Mouse (Mus musculus) left cerebral cortex, postnatal 10 days (tissue): ENCODE measurements around the gene Tnfrsf8. TPM values are rescaled to one million over a fixed set of nuclear protein-coding genes. Genes with fewer than 3 reads are reported as not detected.
A peak's percentile ranks its signal among the peaks of the same experiment; 100 is the strongest.

Experiments used
- DNase-seq, 2 experiments: peaks; one replicate each; pipeline ENCODE4 v3.0.0; 2021 to 2022; ENCODE audit warnings: low spot score in 2 of 2, mixed read lengths in 1 of 2; ENCODE audit errors: extremely low spot score in 1 of 2
- intact Hi-C: fragments of 180-260 bp; cut with DNase I; formaldehyde crosslinking; loops from one replicate; pipeline ENCODE4 v1.15.1; 2025
- total RNA-seq, 2 experiments: library from RNA; stranded (reverse); gene quantifications; 2 replicates each; pipeline ENCODE4 v1.2.3; 2021

Tnfrsf8 gene
- total RNA-seq, 2 experiments from 2014 or later = 0.83 to 0.99 TPM

GRCm38 (mm10) chr4:145246173-145247011 lies 68.6 kb downstream of the Tnfrsf8 start, which contains the start of gene Tnfrsf1b:
Gene Tnfrsf1b (minus strand): TSS chr4:145246870.
- intact Hi-C loops = no loop called here
- peak in 1 of 2 experiments; percentile 51 for DNase-seq

DNA sequence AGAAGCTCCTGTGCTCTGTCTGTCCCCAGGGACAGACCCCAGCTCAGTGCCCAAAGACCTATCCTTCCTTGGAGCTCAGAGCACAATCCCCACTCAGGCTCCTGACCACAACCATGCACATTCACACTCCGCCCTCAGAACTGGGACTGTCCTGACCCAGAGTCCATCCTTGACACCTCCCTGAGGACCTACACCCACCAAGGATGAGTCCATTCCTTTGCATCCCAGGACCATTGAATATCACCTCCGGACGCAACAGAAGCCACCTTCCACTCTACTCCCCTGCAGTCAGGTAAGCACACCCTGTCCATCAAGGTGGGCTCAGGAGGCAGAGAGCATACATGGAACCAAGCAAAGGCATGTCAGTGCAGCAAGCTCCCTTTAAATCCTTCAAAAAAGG lies 69.4 kb downstream of the Tnfrsf8 start:
- no peak for DNase-seq
- intact Hi-C loops = no loop called here

DNA sequence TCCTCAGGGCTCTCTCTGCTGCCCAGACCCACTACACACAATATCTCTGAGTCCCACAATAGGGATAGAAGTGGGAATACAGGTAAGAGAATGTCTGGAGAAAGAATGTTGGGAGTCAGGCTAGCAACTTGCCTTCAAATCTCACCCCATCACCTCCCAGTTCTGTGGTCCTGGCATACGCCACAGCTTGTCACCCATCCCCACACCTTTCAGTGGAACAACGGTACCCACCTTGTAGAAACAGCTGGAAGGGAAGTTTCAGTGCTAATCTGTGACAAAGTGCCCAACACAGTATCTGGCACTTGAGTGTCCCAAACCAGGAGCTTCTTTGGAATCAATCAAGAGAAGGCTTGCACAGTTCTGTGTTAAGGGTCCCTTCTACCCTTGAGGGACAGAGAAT lies 70.3 kb downstream of the Tnfrsf8 start:
- intact Hi-C loops = no loop called here
- no peak for DNase-seq

GRCm38 (mm10) chr4:145242719-145243350 lies 72.1 kb downstream of the Tnfrsf8 start:
- no peak for DNase-seq
- intact Hi-C loops = no loop called here

DNA sequence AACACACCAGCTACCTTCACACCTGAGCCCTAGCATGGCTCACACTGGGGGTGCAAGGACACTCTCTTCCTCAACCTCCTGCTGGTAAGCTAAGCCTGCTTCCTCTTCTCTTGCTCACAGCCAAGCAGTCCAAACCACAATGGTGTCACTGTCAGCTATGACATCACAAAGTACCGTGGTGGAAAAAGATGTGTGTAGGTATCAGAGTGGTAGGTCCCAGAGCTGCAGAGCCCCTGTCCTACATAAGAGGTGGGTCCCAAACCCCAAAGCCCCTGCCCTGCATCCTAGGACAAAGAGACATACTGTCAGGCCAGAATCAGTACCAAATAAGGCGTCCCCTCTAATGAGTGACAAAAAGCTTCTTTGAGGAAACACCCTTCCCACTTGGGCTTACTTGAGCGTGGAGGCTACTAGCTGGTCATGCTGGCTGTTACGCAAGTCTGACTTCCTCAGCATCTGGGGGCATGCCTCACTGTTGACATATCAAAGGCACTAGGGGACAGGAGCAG lies 74.2 kb downstream of the Tnfrsf8 start:
- no peak for DNase-seq
- intact Hi-C loops = no loop called here

DNA sequence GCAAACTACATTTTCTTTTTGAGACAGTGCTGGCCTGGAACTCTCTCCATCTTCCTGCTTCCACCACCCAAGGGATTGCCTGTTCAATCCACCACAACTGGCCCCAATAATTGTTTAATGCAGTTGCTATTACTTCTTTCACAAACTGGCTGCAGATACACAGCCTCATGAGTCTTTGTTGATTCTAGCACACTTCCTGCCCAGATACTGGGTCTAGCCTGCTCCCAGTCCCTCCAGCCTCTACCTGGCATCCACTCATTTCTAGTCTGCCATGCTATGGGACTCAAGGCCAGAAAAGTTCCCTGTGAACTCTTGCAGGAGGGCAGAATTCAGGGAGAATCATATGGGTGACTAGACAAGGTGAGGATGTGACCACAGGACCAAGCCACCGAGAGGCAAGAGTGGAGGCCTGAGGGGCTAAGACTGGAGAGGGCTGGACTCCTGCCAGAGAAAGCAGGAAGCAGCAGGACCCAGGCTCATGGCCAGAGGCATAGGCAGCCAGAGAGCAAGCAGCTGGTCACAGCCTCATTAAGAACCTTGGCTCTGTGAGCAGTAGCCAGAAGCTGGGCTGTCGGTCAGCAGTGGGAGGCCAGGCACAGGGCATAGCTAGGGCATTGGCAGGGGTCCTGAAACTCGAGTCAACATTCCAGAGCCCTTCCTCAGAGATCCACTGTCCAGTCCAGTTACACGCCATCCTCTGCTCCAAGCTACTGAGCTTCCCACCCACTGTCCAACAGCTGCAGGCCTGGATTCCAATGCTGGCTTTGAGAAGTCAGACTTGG lies 75.7 kb downstream of the Tnfrsf8 start:
- DNase-seq = peak; percentile 58 to 89
- intact Hi-C loops = no loop called here

DNA sequence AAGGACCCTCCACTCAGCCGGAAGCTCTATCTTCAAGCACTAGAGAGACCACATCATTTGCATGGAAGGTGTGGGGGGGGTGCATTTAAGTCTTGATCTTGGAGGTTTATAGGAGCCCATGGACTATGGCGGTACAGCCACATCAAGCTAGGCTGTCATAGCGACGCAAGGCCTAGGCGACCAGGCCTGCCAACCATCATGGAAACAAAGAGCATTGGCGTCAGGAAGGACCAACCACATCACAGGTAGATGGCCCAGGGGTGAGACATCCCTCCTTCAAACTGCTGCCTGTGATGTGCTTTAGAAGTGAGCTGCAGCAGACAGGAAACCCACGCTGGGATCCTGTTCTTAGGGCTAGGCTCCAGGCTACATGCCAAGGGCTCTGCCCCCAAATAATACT lies 78.9 kb downstream of the Tnfrsf8 start:
- intact Hi-C loops = no loop called here
- DNase-seq = no peak

DNA sequence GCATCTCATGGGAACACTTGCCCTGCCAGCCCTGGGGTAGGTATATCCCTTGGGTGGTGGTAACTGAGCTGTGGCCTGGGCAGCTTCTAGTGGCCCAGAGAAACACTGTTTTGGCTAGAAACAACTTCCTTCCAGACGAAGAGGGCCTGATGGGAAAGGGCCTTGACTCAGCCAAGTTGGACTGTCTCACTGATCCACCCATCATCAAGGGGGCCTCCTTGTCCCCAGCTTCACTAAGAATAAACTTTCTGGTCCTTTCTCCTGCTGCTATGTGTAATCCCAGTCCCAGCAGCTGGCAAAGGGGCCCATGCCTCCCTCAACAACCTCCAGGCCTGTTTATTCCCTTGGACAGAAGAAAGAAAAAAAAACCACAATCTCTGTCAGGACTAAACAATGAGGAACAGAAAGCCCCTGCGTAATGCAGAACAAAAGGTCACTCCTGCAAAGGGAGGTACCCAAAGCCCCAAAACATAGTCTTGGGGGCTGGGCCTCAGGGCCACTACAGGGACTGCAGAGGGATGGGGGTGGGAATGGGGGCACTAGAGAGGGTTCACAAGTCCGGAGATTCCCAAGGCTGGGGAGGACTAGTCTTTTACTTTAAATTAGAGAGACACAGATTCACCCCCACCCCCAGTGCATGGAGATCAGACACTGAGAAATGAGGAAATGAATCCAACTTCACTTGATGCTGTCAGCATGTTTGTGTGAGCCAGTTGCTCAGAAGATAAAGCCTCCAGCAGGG lies 81.3 kb downstream of the Tnfrsf8 start:
- intact Hi-C loops = no loop called here
- DNase-seq = no peak

DNA sequence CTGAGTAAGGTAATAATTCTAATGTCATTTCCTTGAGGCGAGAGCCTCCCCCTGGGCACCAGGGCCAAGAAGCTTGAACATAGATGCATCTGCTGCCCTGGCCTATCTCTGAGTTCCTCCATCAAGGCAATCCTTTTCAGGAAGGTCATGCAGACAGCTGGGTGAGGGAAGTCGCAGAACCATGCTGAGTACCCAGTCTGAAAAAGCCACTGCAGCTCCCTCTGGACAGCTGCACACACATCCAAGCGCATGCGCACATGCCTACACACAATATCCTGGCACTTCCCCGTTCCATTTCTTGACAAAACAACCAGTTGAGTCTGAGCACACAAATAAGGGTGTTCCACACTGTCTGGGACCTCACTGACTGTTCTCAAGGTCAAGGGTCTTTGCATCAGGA lies 83.2 kb downstream of the Tnfrsf8 start:
- DNase-seq = no peak
- intact Hi-C loops = no loop called here

DNA sequence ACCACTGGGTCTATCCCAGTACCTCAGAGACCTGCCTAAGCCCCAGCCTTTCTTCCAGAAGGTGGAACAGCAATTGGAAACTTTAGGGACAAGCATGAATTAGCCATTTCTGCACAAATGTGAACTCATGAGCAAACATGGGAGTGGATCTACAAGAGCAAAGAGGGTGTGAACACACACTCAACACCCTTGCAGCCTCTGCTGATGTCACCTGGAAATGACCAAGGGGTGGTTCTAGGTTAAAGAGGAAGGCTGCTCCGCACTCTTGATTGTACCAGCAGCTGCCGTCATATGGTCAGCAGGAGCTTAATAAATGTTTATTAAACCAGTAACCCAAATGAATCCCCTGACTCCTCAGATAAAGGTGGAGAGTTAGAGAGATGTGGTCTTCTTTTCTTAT lies 84.3 kb downstream of the Tnfrsf8 start:
- no peak for DNase-seq
- intact Hi-C loops = no loop called here

- intact Hi-C loops = no loop called here
- peak in 1 of 2 experiments; percentile 66 for DNase-seq
Observed at GRCm38 (mm10) chr4:145229524-145230163, 85.3 kb downstream of the Tnfrsf8 start.

- intact Hi-C loops = no loop called here
- no peak for DNase-seq
Observed at GRCm38 (mm10) chr4:145229051-145229450, 85.9 kb downstream of the Tnfrsf8 start.

GRCm38 (mm10) chr4:145224613-145225012 lies 90.4 kb downstream of the Tnfrsf8 start:
- intact Hi-C loops = no loop called here
- DNase-seq = no peak

DNA sequence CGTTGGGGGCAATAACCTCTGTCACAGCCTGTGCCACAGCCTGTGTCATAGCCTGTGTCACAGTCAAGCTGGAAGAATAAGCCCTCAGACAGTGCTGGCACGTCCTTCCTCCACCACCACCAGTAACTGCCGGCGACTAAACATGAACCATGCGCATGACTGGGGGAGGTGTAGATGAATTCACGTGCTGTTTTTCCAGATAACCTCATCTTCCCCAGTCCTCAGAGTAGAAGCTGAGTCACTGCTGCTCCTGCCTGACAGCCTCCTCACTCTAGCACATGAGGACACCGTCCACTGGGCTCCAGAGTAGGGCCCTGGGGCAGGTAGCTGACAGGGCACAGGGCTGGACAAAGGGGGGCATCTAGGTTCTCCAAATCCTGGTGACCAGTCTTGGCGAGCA lies 92.9 kb downstream of the Tnfrsf8 start:
- intact Hi-C loops = no loop called here
- DNase-seq = no peak

GRCm38 (mm10) chr4:145221379-145221778 lies 93.6 kb downstream of the Tnfrsf8 start:
- intact Hi-C loops = no loop called here
- no peak for DNase-seq

DNA sequence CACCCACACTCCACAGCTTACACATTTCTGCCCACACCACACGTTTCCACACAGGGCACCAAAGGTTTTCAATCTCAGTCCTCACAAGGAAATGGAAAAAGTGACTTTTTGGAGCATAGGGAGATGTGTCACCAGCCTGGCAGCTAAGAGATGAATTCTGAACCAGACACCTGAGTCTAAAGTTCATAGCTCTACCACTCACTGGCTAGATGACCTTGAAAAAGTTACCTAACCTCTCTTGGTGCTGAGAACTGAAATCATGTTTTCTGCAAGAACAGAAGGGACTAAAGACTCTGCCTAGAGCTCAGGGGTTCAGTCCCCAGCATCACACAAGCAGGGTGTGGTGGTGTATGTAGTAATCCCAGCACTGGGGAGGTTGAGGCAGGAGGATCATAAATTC lies 95.0 kb downstream of the Tnfrsf8 start:
- DNase-seq = no peak
- intact Hi-C loops = no loop called here

- intact Hi-C loops = no loop called here
- DNase-seq = peak in 1 of 2 experiments; percentile 56
Observed at GRCm38 (mm10) chr4:145219240-145219985, 95.6 kb downstream of the Tnfrsf8 start.

GRCm38 (mm10) chr4:145217837-145218236 lies 97.1 kb downstream of the Tnfrsf8 start:
- intact Hi-C loops = no loop called here
- DNase-seq = no peak
